Mouse (Mus musculus) cerebellum, adult 2 months (tissue): ENCODE data around the gene Col9a1. TPM values are rescaled to one million over a fixed set of nuclear protein-coding genes. Genes with fewer than 3 reads are reported as not detected.
A peak's percentile ranks its signal among the peaks of the same experiment; 100 is the strongest.

Experiments
- DNase-seq, 2 experiments: peaks; one replicate each; pipeline ENCODE4 v3.0.0; 2021
- H3K27ac ChIP-seq: fragments of 200-500 bp; 2 replicates; pipeline ENCODE4 v1.5.1; 2012; ENCODE audit warnings: low read length, control low read depth, inconsistent platforms; ENCODE audit not compliant: insufficient read depth
- H3K27me3 ChIP-seq: fragments of 200-500 bp; 2 replicates; pipeline ENCODE4 v1.6.1; 2012; ENCODE audit warnings: inconsistent platforms, mild to moderate bottlenecking, low read length, moderate library complexity; ENCODE audit not compliant: control insufficient read depth, insufficient read depth
- H3K4me1 ChIP-seq: fragments of 200-500 bp; 2 replicates; pipeline ENCODE4 v1.6.1; 2011; ENCODE audit warnings: low read length; ENCODE audit not compliant: control insufficient read depth, insufficient read depth
- H3K4me3 ChIP-seq: fragments of 200-500 bp; replicated peaks from 2 replicates; pipeline ENCODE3; 2011; ENCODE audit warnings: mild to moderate bottlenecking, low read depth, low read length, control low read depth; ENCODE audit not compliant: insufficient read depth
- CTCF ChIP-seq: fragments of 200-500 bp; IDR thresholded peaks from 2 replicates; pipeline ENCODE4 v1.5.1; 2011; ENCODE audit warnings: low read depth, mild to moderate bottlenecking, control low read depth, low read length, moderate library complexity, borderline replicate concordance; ENCODE audit not compliant: insufficient read depth
- POLR2A ChIP-seq: fragments of 200-500 bp; IDR thresholded peaks from 2 replicates; pipeline ENCODE4 v1.6.1; 2011; ENCODE audit warnings: low read length, control low read depth, borderline replicate concordance; ENCODE audit not compliant: insufficient read depth
- WGBS: fragments of 180-500 bp; shearing (Covaris S2); methylation state at CpG from one replicate; pipeline ENCODE4 v1.1.7; 2018; 5-methylcytosine and 5-hydroxymethylcytosine counted together
- polyA plus RNA-seq: library from polyadenylated mRNA; depleted of rRNA; stranded (reverse); fragments of >200 nt; gene quantifications from 2 replicates; pipeline ENCODE4 v1.2.3, GENCODE M21; 2012; rRNA removed

Col9a1 gene
- 0.79 and 0.87 TPM in 2 replicates for polyA plus RNA-seq

DNA sequence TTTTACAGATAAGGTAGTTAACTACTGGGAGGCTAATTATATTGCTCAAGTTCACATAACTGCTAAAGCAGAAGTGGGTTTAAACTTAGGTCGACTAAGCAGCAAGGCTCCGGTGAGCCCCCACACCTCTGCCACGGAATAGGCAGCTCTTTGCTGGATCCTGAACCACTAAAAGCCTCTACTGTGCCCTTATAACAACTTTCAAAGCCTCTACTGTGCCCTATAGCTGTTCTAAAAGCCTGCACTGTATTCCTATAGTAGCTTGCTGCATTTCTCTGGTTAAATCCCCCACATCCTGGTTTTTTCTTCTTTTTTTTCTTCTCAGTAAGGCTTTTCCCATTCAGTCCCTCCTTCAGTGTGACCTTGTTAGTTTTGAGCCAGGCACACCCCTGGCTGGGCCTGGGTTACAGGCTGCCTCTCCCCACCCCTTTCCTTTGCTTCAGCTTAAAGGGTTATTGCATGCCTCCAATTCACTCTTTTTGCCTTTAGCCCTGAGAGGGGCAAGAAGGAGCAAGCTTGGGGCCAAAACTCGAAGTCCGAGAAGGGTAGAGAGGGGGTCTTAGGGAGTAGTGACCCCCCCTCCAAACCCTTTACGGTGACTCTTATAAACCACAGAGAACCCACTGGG lies at the start of gene Col9a1:
Gene Col9a1, plus strand, starts transcription at position 387 of the 628 bp plus-strand sequence.
- 84% methylated on average over 6 of the region's 6 CpGs for WGBS
- TF ChIP-seq CTCF (no peak), POLR2A (no peak)

GRCm38 (mm10) chr1:24127866-24128265 lies 49.5 kb upstream of the Col9a1 start:
- no peak for DNase-seq
- no peaks in the 10 kb centered on the region for H3K27me3 ChIP-seq
- no peaks in the 10 kb centered on the region for H3K4me1 ChIP-seq
- TF ChIP-seq CTCF (no peak), POLR2A (no peak)
- no peak overlapping the region for H3K27ac ChIP-seq
- 74% methylated on average over 6 of the region's 6 CpGs for WGBS
- H3K4me3 ChIP-seq, result no peak overlapping the region

More for the DNA sequence above, at the start of gene Col9a1:
- Histone ChIP-seq H3K4me1 (peaks cover 3% of the 10 kb centered on the region; the same call in 1 of the 2 replicates), H3K4me3 (no peak within 1 kb of the TSS), H3K27ac (no peak within 1 kb of the TSS), H3K27me3 (no peaks in the 10 kb centered on the region)
- no peak for DNase-seq

DNA sequence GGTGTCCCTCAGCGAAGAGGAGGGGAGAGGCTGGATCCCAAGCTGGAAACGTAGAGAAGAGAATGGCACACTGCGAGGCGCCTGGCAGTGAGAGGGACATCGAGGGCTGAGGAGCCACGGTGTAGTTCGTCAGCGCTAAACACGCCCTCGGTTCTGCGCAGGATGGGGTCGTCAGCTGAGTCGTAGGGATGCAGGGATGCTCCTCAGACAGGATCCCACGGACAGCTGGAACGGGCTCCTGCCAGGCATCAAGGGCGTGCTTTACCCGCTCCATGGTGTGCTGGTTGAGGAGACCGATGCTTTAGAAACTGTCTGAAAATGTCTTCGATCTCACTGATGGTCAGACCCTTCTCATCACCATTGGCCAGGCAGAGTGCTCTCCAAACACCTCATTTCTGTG lies 43.6 kb upstream of the Col9a1 start:
- TF ChIP-seq CTCF (no peak), POLR2A (no peak)
- H3K4me3 ChIP-seq, result peak overlapping the region; percentile 17
- H3K4me1 ChIP-seq, result no peaks in the 10 kb centered on the region
- no peak overlapping the region for H3K27ac ChIP-seq
- peak; percentile 6 to 9 for DNase-seq
- WGBS, result 40% methylated on average over 19 of the region's 19 CpGs
- no peaks in the 10 kb centered on the region for H3K27me3 ChIP-seq

GRCm38 (mm10) chr1:24134792-24135191 lies 42.6 kb upstream of the Col9a1 start:
- no peaks in the 10 kb centered on the region for H3K27me3 ChIP-seq
- H3K4me3 ChIP-seq, result no peak overlapping the region
- H3K27ac ChIP-seq, result no peak overlapping the region
- WGBS, result 0% methylated on average over 1 of the region's 1 CpGs
- no peaks in the 10 kb centered on the region for H3K4me1 ChIP-seq
- peak in 1 of 2 experiments; percentile 40 for DNase-seq
- TF ChIP-seq POLR2A (no peak), CTCF (peak; percentile 53; the same call in 1 of the 2 replicates)

- WGBS, result 10% methylated on average over 3 of the region's 3 CpGs
- Histone ChIP-seq H3K27ac (no peak overlapping the region), H3K4me3 (no peak overlapping the region), H3K4me1 (no peaks in the 10 kb centered on the region), H3K27me3 (no peaks in the 10 kb centered on the region)
- DNase-seq, result peak; percentile 78 to 84
- TF ChIP-seq CTCF, result peak; percentile 97
- no peak for TF ChIP-seq POLR2A
Measured at GRCm38 (mm10) chr1:24137133-24137532, 40.3 kb upstream of the Col9a1 start.

GRCm38 (mm10) chr1:24140555-24140954 lies 36.9 kb upstream of the Col9a1 start:
- Histone ChIP-seq H3K4me1 (no peaks in the 10 kb centered on the region), H3K4me3 (no peak overlapping the region), H3K27ac (no peak overlapping the region), H3K27me3 (no peaks in the 10 kb centered on the region)
- WGBS, result 75% methylated on average over 6 of the region's 6 CpGs
- no peak for DNase-seq
- TF ChIP-seq POLR2A, result no peak
- TF ChIP-seq CTCF, result no peak

DNA sequence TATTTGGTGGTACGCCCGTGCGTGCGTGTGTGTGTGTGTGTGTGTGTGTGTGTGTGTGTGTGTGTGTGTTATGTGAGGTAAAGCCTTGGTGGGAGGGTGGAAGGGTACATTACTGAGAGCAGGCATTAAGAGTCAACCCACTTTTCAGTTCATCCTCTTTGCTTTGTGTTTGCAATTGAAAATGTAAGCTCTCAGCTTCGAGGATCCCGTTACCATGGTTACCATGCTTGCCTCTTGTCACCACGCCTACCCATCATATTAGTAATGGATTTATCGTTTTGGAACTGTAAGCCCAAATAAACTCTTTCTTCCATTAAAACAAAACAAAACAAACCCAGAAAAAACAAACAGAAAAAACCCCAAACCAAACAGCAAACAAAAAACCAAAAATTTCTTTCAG lies 33.9 kb upstream of the Col9a1 start:
- TF ChIP-seq POLR2A (no peak), CTCF (no peak)
- H3K27me3 ChIP-seq, result no peaks in the 10 kb centered on the region
- no peak for DNase-seq
- WGBS, result 77% methylated on average over 8 of the region's 8 CpGs
- no peak overlapping the region for H3K27ac ChIP-seq
- H3K4me3 ChIP-seq, result no peak overlapping the region
- no peaks in the 10 kb centered on the region for H3K4me1 ChIP-seq

GRCm38 (mm10) chr1:24157751-24158150 lies 19.7 kb upstream of the Col9a1 start:
- H3K27me3 ChIP-seq, result no peaks in the 10 kb centered on the region
- DNase-seq, result no peak
- 95% methylated on average over 5 of the region's 5 CpGs for WGBS
- no peaks in the 10 kb centered on the region for H3K4me1 ChIP-seq
- no peak overlapping the region for H3K4me3 ChIP-seq
- TF ChIP-seq POLR2A (no peak), CTCF (no peak)
- no peak overlapping the region for H3K27ac ChIP-seq
